Mouse (Mus musculus): ENCODE measurements around the gene Gm13889. TPM values are rescaled to one million over a fixed set of nuclear protein-coding genes. Genes with fewer than 3 reads are reported as not detected.

The Gm13889 gene
- polyA plus RNA-seq, 1 experiment, result 0.49 TPM

- H3K9me3 ChIP-seq (replicated peaks; ENCODE audit: control insufficient read depth, insufficient read depth, low read length, poor library complexity, severe bottlenecking), result no peaks in the 10 kb centered on the region
- no peak overlapping the region for H3K9ac ChIP-seq (ENCODE audit: low read depth, poor library complexity, severe bottlenecking)
- H3K36me3 ChIP-seq (ENCODE audit: control insufficient read depth, insufficient read depth, low read length, poor library complexity, severe bottlenecking), result no peaks in the 10 kb centered on the region
- no peaks in the 10 kb centered on the region for H3K4me1 ChIP-seq (ENCODE audit: control insufficient read depth, insufficient read depth, low read length)
- no peak overlapping the region for H3K4me3 ChIP-seq (ENCODE audit: low read depth, low read length)
- H3K27me3 ChIP-seq (ENCODE audit: control insufficient read depth, insufficient read depth, low read length, poor library complexity, severe bottlenecking), result no peaks in the 10 kb centered on the region
- H3K27ac ChIP-seq (ENCODE audit: insufficient read depth, low read length), result no peak overlapping the region
- no peak for TF ChIP-seq POLR2A (IDR thresholded peaks at IDR 0.05; ENCODE audit: insufficient read depth, low read length)
- no peak for TF ChIP-seq EP300 (IDR thresholded peaks at IDR 0.05; ENCODE audit: insufficient read depth, low read depth, low read length)
- no peak for TF ChIP-seq CTCF (IDR thresholded peaks at IDR 0.05; ENCODE audit: low read depth, low read length)
Measured at GRCm38 (mm10) chr2:93913552-93913951, 43.4 kb downstream of the Gm13889 start.

DNA sequence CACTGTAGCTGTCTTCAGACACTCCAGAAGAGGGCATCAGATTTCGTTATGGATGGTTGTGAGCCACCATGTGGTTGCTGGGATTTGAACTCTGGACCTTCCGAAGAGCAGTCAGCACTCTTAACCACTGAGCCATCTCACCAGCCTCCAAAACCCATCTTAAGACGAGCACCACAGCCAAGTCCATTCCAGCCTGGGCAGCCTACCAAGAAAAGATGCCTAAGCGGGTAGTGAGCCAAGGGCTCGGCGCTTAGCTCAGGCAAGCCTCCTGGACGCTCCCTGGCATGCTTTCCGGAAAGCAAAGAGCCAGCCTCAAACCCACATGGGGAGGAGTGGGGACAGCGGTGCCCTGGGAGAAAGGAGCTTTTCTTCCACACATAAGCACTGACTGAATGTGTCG lies 45.1 kb downstream of the Gm13889 start:
- Histone ChIP-seq H3K4me3 (ENCODE audit: low read depth, low read length) (no peak overlapping the region), H3K27ac (ENCODE audit: insufficient read depth, low read length) (no peak overlapping the region), H3K4me1 (ENCODE audit: control insufficient read depth, insufficient read depth, low read length) (peaks cover 2% of the 10 kb centered on the region), H3K9me3 (replicated peaks; ENCODE audit: control insufficient read depth, insufficient read depth, low read length, poor library complexity, severe bottlenecking) (no peaks in the 10 kb centered on the region), H3K36me3 (ENCODE audit: control insufficient read depth, insufficient read depth, low read length, poor library complexity, severe bottlenecking) (no peaks in the 10 kb centered on the region), H3K27me3 (ENCODE audit: control insufficient read depth, insufficient read depth, low read length, poor library complexity, severe bottlenecking) (no peaks in the 10 kb centered on the region), H3K9ac (ENCODE audit: low read depth, poor library complexity, severe bottlenecking) (no peak overlapping the region)
- TF ChIP-seq POLR2A (IDR thresholded peaks at IDR 0.05; ENCODE audit: insufficient read depth, low read length) (no peak), CTCF (IDR thresholded peaks at IDR 0.05; ENCODE audit: low read depth, low read length) (no peak), EP300 (IDR thresholded peaks at IDR 0.05; ENCODE audit: insufficient read depth, low read depth, low read length) (no peak)

DNA sequence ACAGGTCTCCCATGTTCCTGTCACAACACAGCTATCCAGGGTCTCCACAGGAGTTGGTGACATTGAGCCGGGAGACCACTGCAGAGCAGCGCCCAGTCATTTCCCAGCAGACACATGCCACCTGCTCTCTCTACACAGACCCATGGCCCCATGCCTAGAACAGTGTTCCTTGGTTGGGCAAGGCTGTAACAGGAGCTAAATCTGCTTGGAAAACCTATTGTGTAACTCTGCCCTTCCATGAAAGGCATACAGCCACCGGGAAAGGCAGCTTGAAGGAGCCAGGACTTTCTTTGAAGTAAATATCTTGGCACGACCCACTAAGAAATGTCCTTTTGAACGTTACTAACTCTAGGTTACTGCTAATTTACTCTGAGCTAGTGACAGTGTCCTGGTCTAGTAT lies 47.3 kb downstream of the Gm13889 start:
- TF ChIP-seq EP300 (IDR thresholded peaks at IDR 0.05; ENCODE audit: insufficient read depth, low read depth, low read length), result no peak
- TF ChIP-seq POLR2A (IDR thresholded peaks at IDR 0.05; ENCODE audit: insufficient read depth, low read length), result no peak
- no peak for TF ChIP-seq CTCF (IDR thresholded peaks at IDR 0.05; ENCODE audit: low read depth, low read length)
- Histone ChIP-seq H3K4me3 (ENCODE audit: low read depth, low read length) (no peak overlapping the region), H3K4me1 (ENCODE audit: control insufficient read depth, insufficient read depth, low read length) (peaks cover 2% of the 10 kb centered on the region), H3K27me3 (ENCODE audit: control insufficient read depth, insufficient read depth, low read length, poor library complexity, severe bottlenecking) (no peaks in the 10 kb centered on the region), H3K27ac (ENCODE audit: insufficient read depth, low read length) (no peak overlapping the region), H3K36me3 (ENCODE audit: control insufficient read depth, insufficient read depth, low read length, poor library complexity, severe bottlenecking) (no peaks in the 10 kb centered on the region), H3K9ac (ENCODE audit: low read depth, poor library complexity, severe bottlenecking) (no peak overlapping the region), H3K9me3 (replicated peaks; ENCODE audit: control insufficient read depth, insufficient read depth, low read length, poor library complexity, severe bottlenecking) (no peaks in the 10 kb centered on the region)

- H3K4me3 ChIP-seq (ENCODE audit: low read depth, low read length), result no peak overlapping the region
- no peaks in the 10 kb centered on the region for H3K9me3 ChIP-seq (replicated peaks; ENCODE audit: control insufficient read depth, insufficient read depth, low read length, poor library complexity, severe bottlenecking)
- H3K27ac ChIP-seq (ENCODE audit: insufficient read depth, low read length), result no peak overlapping the region
- H3K9ac ChIP-seq (ENCODE audit: low read depth, poor library complexity, severe bottlenecking), result no peak overlapping the region
- no peaks in the 10 kb centered on the region for H3K36me3 ChIP-seq (ENCODE audit: control insufficient read depth, insufficient read depth, low read length, poor library complexity, severe bottlenecking)
- peaks cover 2% of the 10 kb centered on the region for H3K4me1 ChIP-seq (ENCODE audit: control insufficient read depth, insufficient read depth, low read length)
- no peaks in the 10 kb centered on the region for H3K27me3 ChIP-seq (ENCODE audit: control insufficient read depth, insufficient read depth, low read length, poor library complexity, severe bottlenecking)
- TF ChIP-seq POLR2A (IDR thresholded peaks at IDR 0.05; ENCODE audit: insufficient read depth, low read length), result no peak
- no peak for TF ChIP-seq CTCF (IDR thresholded peaks at IDR 0.05; ENCODE audit: low read depth, low read length)
- TF ChIP-seq EP300 (IDR thresholded peaks at IDR 0.05; ENCODE audit: insufficient read depth, low read depth, low read length), result no peak
Measured at GRCm38 (mm10) chr2:93907519-93908294, 49.3 kb downstream of the Gm13889 start.

DNA sequence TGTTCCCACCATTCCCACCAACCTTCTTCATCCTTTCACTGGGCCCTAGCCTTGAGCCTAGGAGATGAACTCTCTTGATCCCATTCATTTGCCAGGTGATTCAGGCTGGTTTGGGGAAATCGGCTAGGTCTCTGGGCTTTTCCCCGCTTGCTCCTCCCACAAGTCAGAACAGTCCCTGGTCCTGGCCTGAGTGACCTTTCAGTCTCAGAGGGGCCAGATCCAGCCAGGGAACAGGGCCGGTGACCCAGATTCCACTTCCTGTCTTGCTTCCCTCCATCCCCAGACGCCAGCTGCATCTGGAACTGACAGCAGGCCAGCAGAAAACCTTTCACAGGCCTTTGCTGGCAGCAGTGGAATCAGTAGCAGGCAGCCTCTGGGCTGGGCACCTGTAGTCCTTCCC lies 50.7 kb downstream of the Gm13889 start:
- Histone ChIP-seq H3K9me3 (replicated peaks; ENCODE audit: control insufficient read depth, insufficient read depth, low read length, poor library complexity, severe bottlenecking) (no peaks in the 10 kb centered on the region), H3K4me1 (ENCODE audit: control insufficient read depth, insufficient read depth, low read length) (peaks cover 2% of the 10 kb centered on the region), H3K36me3 (ENCODE audit: control insufficient read depth, insufficient read depth, low read length, poor library complexity, severe bottlenecking) (no peaks in the 10 kb centered on the region), H3K9ac (ENCODE audit: low read depth, poor library complexity, severe bottlenecking) (no peak overlapping the region), H3K27me3 (ENCODE audit: control insufficient read depth, insufficient read depth, low read length, poor library complexity, severe bottlenecking) (no peaks in the 10 kb centered on the region), H3K4me3 (ENCODE audit: low read depth, low read length) (no peak overlapping the region), H3K27ac (ENCODE audit: insufficient read depth, low read length) (no peak overlapping the region)
- TF ChIP-seq POLR2A (IDR thresholded peaks at IDR 0.05; ENCODE audit: insufficient read depth, low read length), result no peak
- no peak for TF ChIP-seq EP300 (IDR thresholded peaks at IDR 0.05; ENCODE audit: insufficient read depth, low read depth, low read length)
- no peak for TF ChIP-seq CTCF (IDR thresholded peaks at IDR 0.05; ENCODE audit: low read depth, low read length)

Other genes with a start within 250 kb of the Gm13889 start
- gene Ext2, start 134.6 kb downstream of the Gm13889 start, polyA plus RNA-seq (2011; ENCODE audit: insufficient read depth, insufficient read length, low read depth, missing spikeins), result 32.8 and 36.6 TPM in 2 replicates
- gene Accs, start 107.3 kb downstream of the Gm13889 start, polyA plus RNA-seq (2011; ENCODE audit: insufficient read depth, insufficient read length, low read depth, missing spikeins), result 3.5 and 4.8 TPM in 2 replicates
- 1.3 TPM in 1 of 2 replicates, not detected in the other for gene Accsl, start 88.0 kb downstream of the Gm13889 start, polyA plus RNA-seq (2011; ENCODE audit: insufficient read depth, insufficient read length, low read depth, missing spikeins)
- not detected in 2 replicates for gene Gm27027, start 39.2 kb upstream of the Gm13889 start, polyA plus RNA-seq (2011; ENCODE audit: insufficient read depth, insufficient read length, low read depth, missing spikeins)
- gene Alkbh3, start 53.6 kb upstream of the Gm13889 start, polyA plus RNA-seq (2011; ENCODE audit: insufficient read depth, insufficient read length, low read depth, missing spikeins), result 31.3 and 35.7 TPM in 2 replicates
- gene Hsd17b12, start 200.8 kb upstream of the Gm13889 start, polyA plus RNA-seq (2011; ENCODE audit: insufficient read depth, insufficient read length, low read depth, missing spikeins), result 95.3 and 101 TPM in 2 replicates

All from ES-Bruce4 (cell line).